Mouse (Mus musculus): ENCODE results near the gene Cpne4.

- TF ChIP-seq GATA1 (IDR thresholded peaks at IDR 0.05; ENCODE audit: borderline replicate concordance, low read length) (no peak), FLI1 (IDR thresholded peaks at IDR 0.05; ENCODE audit: low read length) (no peak)
Observed at GRCm38 (mm10) chr9:104652691-104653261, 105.7 kb downstream of the Cpne4 start.

All from megakaryocyte, embryonic 14.5 days (primary cell).